Mouse (Mus musculus): Measurements from ENCODE around the gene Dbp.

GRCm38 (mm10) chr7:45719180-45719579 is 14.3 kb downstream of the Dbp start:
- TF ChIP-seq CTCF (IDR thresholded peaks at IDR 0.05; ENCODE audit: low read depth, low read length) (no peak), POLR2A (IDR thresholded peaks at IDR 0.05; ENCODE audit: extremely low read depth, insufficient read depth, low read length) (no peak)

Measured in liver, adult 2 months (tissue).